Mouse (Mus musculus) hindlimb bud, embryonic 11.5 days (tissue): ENCODE results near the gene M6pr.
A peak's percentile ranks its signal among the peaks of the same experiment; 100 is the strongest.
"Not testable (repeated sequence)": the region's sequence is repeated elsewhere in the genome, so short reads cannot be mapped to it uniquely, and the experiment has no call there.

Experiments
- DNase-seq: peaks from one replicate; pipeline ENCODE4 v3.0.0-alpha.2; 2012; ENCODE audit warnings: low read depth, low spot score; ENCODE audit errors: extremely low spot score

Gene M6pr

GRCm38 (mm10) chr6:122340349-122341000 lies 32.0 kb downstream of the M6pr start, which contains the start of gene Phc1:
TSS of gene Phc1 (minus strand) at chr6:122340561.
- DNase-seq: peak; percentile 62

- no peak for DNase-seq
Measured at GRCm38 (mm10) chr6:122341038-122341810, 32.7 kb downstream of the M6pr start.

GRCm38 (mm10) chr6:122342125-122342524 lies 33.6 kb downstream of the M6pr start:
- no peak for DNase-seq

- DNase-seq: no peak
Measured at GRCm38 (mm10) chr6:122343719-122344118, 35.2 kb downstream of the M6pr start.

GRCm38 (mm10) chr6:122344386-122345116 lies 36.0 kb downstream of the M6pr start:
- no peak for DNase-seq

- no peak for DNase-seq
Measured at GRCm38 (mm10) chr6:122345731-122346130, 37.2 kb downstream of the M6pr start.

- DNase-seq: no peak
Measured at GRCm38 (mm10) chr6:122346399-122346798, 37.9 kb downstream of the M6pr start.

- not testable (repeated sequence) for DNase-seq
Measured at GRCm38 (mm10) chr6:122347326-122347725, 38.8 kb downstream of the M6pr start.

- DNase-seq: no peak
Measured at GRCm38 (mm10) chr6:122355909-122356308, 47.4 kb downstream of the M6pr start.

- no peak for DNase-seq
Measured at GRCm38 (mm10) chr6:122357089-122357488, 48.6 kb downstream of the M6pr start.

- no peak for DNase-seq
Measured at GRCm38 (mm10) chr6:122365706-122366105, 57.2 kb downstream of the M6pr start.

GRCm38 (mm10) chr6:122366287-122366686 lies 57.8 kb downstream of the M6pr start:
- DNase-seq: no peak

- no peak for DNase-seq
Measured at GRCm38 (mm10) chr6:122366976-122367375, 58.5 kb downstream of the M6pr start.
